Mouse (Mus musculus): Measurements from ENCODE around the gene Zbtb33.
"Not testable (repeated sequence)": the region's sequence is repeated elsewhere in the genome, so short reads cannot be mapped to it uniquely, and the experiment has no call there.

Gene Zbtb33

GRCm38 (mm10) chrX:38189552-38190457 is at the start of gene Zbtb33:
Gene Zbtb33, plus strand, starts transcription at chrX:38189793.
- DNase-seq (ENCODE audit: low read depth, low spot score) = peak; percentile 66

- no peak for DNase-seq (ENCODE audit: low read depth, low spot score)
These were observed 30.5 kb upstream of the Zbtb33 start for GRCm38 (mm10) chrX:38159097-38159496.

GRCm38 (mm10) chrX:38165315-38165714 is 24.3 kb upstream of the Zbtb33 start:
- no peak for DNase-seq (ENCODE audit: low read depth, low spot score)

GRCm38 (mm10) chrX:38166064-38166463 is 23.5 kb upstream of the Zbtb33 start:
- DNase-seq (ENCODE audit: low read depth, low spot score) = no peak

GRCm38 (mm10) chrX:38166592-38166991 is 23.0 kb upstream of the Zbtb33 start:
- no peak for DNase-seq (ENCODE audit: low read depth, low spot score)

- not testable (repeated sequence) for DNase-seq (ENCODE audit: low read depth, low spot score)
These were observed 9.7 kb upstream of the Zbtb33 start for GRCm38 (mm10) chrX:38179891-38180310.

GRCm38 (mm10) chrX:38180656-38181607 is 8.7 kb upstream of the Zbtb33 start:
- DNase-seq (ENCODE audit: low read depth, low spot score) = no peak

GRCm38 (mm10) chrX:38181608-38182258 is 7.9 kb upstream of the Zbtb33 start:
- DNase-seq (ENCODE audit: low read depth, low spot score) = no peak

- no peak for DNase-seq (ENCODE audit: low read depth, low spot score)
These were observed 4.1 kb upstream of the Zbtb33 start for GRCm38 (mm10) chrX:38185520-38185919.

- DNase-seq (ENCODE audit: low read depth, low spot score) = no peak
These were observed 818 bp downstream of the Zbtb33 start for GRCm38 (mm10) chrX:38190458-38190764.

GRCm38 (mm10) chrX:38201816-38202215 is 12.2 kb downstream of the Zbtb33 start:
- DNase-seq (ENCODE audit: low read depth, low spot score) = no peak

- no peak for DNase-seq (ENCODE audit: low read depth, low spot score)
These were observed 17.8 kb downstream of the Zbtb33 start for GRCm38 (mm10) chrX:38207392-38207791.

GRCm38 (mm10) chrX:38216986-38217675 is 27.5 kb downstream of the Zbtb33 start:
- DNase-seq (ENCODE audit: low read depth, low spot score) = no peak

GRCm38 (mm10) chrX:38217676-38217991 is 28.0 kb downstream of the Zbtb33 start:
- no peak for DNase-seq (ENCODE audit: low read depth, low spot score)

- DNase-seq (ENCODE audit: low read depth, low spot score) = no peak
These were observed 33.2 kb downstream of the Zbtb33 start for GRCm38 (mm10) chrX:38222757-38223156.

GRCm38 (mm10) chrX:38229888-38230287 is 40.3 kb downstream of the Zbtb33 start:
- no peak for DNase-seq (ENCODE audit: low read depth, low spot score)

GRCm38 (mm10) chrX:38237731-38238130 is 48.1 kb downstream of the Zbtb33 start:
- DNase-seq (ENCODE audit: low read depth, low spot score) = no peak
